17 mouse cellular contexts compared by ENCODE assay signal in genomic region chr13:51337931-51338330, GRCm38 (mm10).
"Had no signal": no experiment of that assay in that cellular context is flagged by ENCODE, and none has a peak within 500 bp of the region (broad histone marks: within the 10 kb centered on the region; RNA-seq: fewer than 3 reads in every experiment).

No protein-coding gene starts in this region.

- DNase-seq: left cerebral cortex, postnatal 4 days; liver; liver, embryonic 13.5 days; liver, postnatal 0 days; lung, adult 18-20 months; lung, adult 2 months; lung, embryonic 14.5 days; lung, postnatal 10 days; lung, postnatal 14 days; lung, postnatal 36 days; lung, postnatal 4 days; midbrain, embryonic 14.5 days had no signal

- ATAC-seq: liver, embryonic 12.5 days; liver, postnatal 0 days; lung, postnatal 0 days; midbrain, embryonic 13.5 days; midbrain, embryonic 15.5 days; midbrain, embryonic 16.5 days had no signal
